Mouse (Mus musculus) left cerebral cortex, postnatal 36 days (tissue): Measurements from ENCODE around the gene Rbx1. TPM values are rescaled to one million over a fixed set of nuclear protein-coding genes. Genes with fewer than 3 reads are reported as not detected.

Source experiments
- total RNA-seq, 2 experiments: library from RNA; stranded (reverse); gene quantifications; 2 replicates each; pipeline ENCODE4 v1.2.3; 2021

The Rbx1 gene
- total RNA-seq, 2 experiments from 2014 or later: 134 to 137 TPM

Other genes with a start within 250 kb of the Rbx1 start
- gene Mchr1, start 230.8 kb upstream of the Rbx1 start, total RNA-seq: 10 to 100 TPM; 21.6 to 23.8 TPM
- 10 to 100 TPM; 39.3 to 41.7 TPM for gene Slc25a17, start 105.5 kb upstream of the Rbx1 start, total RNA-seq
- 100 to 1,000 TPM; 159 to 162 TPM for gene St13, start 66.2 kb upstream of the Rbx1 start, total RNA-seq
- 10 to 100 TPM; 14.2 to 14.4 TPM for gene Xpnpep3, start 66.2 kb upstream of the Rbx1 start, total RNA-seq
- not detected for gene Dnajb7, start 58.0 kb upstream of the Rbx1 start, total RNA-seq
- 10 to 100 TPM; 68.3 to 82.0 TPM for gene Ep300, start 119.1 kb downstream of the Rbx1 start, total RNA-seq
- gene L3mbtl2, start 197.6 kb downstream of the Rbx1 start, total RNA-seq: 10 to 100 TPM; 35.4 to 36.4 TPM
- 10 to 100 TPM; 17.3 to 20.8 TPM for gene Chadl, start 231.0 kb downstream of the Rbx1 start, total RNA-seq